Mouse (Mus musculus) lung, adult 2 months (tissue): ENCODE measurements around the gene Arhgap28.

ENCODE experiments used
- CTCF ChIP-seq: fragments of 200-500 bp; IDR thresholded peaks from 2 replicates; pipeline ENCODE4 v1.5.1; 2011; ENCODE audit warnings: mild to moderate bottlenecking, low read length, control low read depth; ENCODE audit not compliant: insufficient read depth
- POLR2A ChIP-seq: fragments of 200-500 bp; IDR thresholded peaks from 2 replicates; pipeline ENCODE4 v1.6.1; 2011; ENCODE audit warnings: low read depth, mild to moderate bottlenecking, control low read depth, low read length, borderline replicate concordance; ENCODE audit errors: extremely low read depth

DNA sequence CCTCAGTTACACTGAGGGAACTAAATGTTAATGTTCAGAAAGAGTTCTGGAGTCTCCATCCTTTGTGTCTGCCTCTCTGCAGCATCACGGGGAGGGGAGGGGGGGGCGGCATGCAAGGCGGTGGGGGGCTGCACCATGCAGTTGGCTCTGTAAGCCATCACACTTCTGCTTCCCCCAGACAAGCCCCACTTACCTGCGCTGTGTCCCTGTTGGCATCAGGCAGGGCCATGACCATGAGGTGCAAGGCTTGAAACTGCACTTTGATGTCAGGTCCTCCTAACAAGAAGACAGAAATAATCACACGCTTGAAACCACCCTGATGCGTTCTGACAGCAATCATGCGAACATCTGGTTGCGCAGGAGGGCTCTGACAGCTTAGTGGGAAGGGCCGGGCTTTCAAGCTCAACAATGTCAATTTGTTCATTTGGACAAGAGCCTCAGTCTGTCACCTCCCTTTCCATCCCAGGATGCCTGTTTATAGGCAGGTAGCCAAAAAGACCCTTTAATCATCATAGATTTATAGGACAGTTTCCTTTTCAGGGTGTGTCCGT is 142.8 kb downstream of the Arhgap28 start:
- TF ChIP-seq CTCF (no peak), POLR2A (no peak)
